Mouse (Mus musculus) heart, embryonic 14.5 days (tissue): ENCODE measurements around the gene Dock9. TPM values are rescaled to one million over a fixed set of nuclear protein-coding genes. Genes with fewer than 3 reads are reported as not detected.

ENCODE experiments used
- ATAC-seq: fragments of 200-750 bp; cut with Nextera tagmentation; 2 replicates; pipeline ENCODE4 v1.8.0; 2017; ENCODE audit warnings: low read depth, moderate TSS enrichment; ENCODE audit not compliant: insufficient number of reproducible peaks, insufficient read depth, low FRiP score
- H3K27ac ChIP-seq, 2 experiments: fragments of 200-500 bp in 1 of 2; fragments of 300-500 bp in 1 of 2; sonication (generic) in 1 of 2; replicated peaks in 1 of 2; 2 replicates each; pipeline ENCODE4 v1.5.1; 2012 to 2014; ENCODE audit warnings: low read depth in 2 of 2, low read length in 2 of 2, control low read depth in 1 of 2, mild to moderate bottlenecking in 1 of 2, mixed read lengths in 1 of 2; ENCODE audit not compliant: control insufficient read depth in 1 of 2, insufficient read depth in 1 of 2
- H3K27me3 ChIP-seq: fragments of 300-500 bp; sonication (generic); 2 replicates; pipeline ENCODE4 v1.6.1; 2014; ENCODE audit warnings: mild to moderate bottlenecking, low read length, control low read depth; ENCODE audit not compliant: control insufficient read depth, insufficient read depth
- H3K36me3 ChIP-seq: fragments of 300-500 bp; sonication (generic); 2 replicates; pipeline ENCODE4 v1.6.1; 2014; ENCODE audit warnings: mild to moderate bottlenecking, control low read depth, low read length, mixed read lengths; ENCODE audit not compliant: control insufficient read depth, insufficient read depth
- H3K4me1 ChIP-seq, 2 experiments: fragments of 200-500 bp in 1 of 2; fragments of 300-500 bp in 1 of 2; sonication (generic) in 1 of 2; 2 replicates each; pipeline ENCODE4 v1.6.1; 2012 to 2014; ENCODE audit warnings: low read length in 2 of 2, control low read depth in 1 of 2, mixed read lengths in 1 of 2; ENCODE audit not compliant: control insufficient read depth in 2 of 2, insufficient read depth in 2 of 2
- H3K4me2 ChIP-seq: fragments of 300-500 bp; sonication (generic); 2 replicates; pipeline ENCODE4 v1.6.1; 2014; ENCODE audit warnings: mild to moderate bottlenecking, low read length
- H3K4me3 ChIP-seq, 2 experiments: fragments of 200-500 bp in 1 of 2; fragments of 300-500 bp in 1 of 2; sonication (generic) in 1 of 2; 2 replicates each; pipeline ENCODE4 v1.5.1; 2012 to 2014; ENCODE audit warnings: low read length in 2 of 2, mild to moderate bottlenecking in 2 of 2, control low read depth in 1 of 2, low read depth in 1 of 2, moderate library complexity in 1 of 2; ENCODE audit not compliant: control insufficient read depth in 1 of 2, insufficient read depth in 1 of 2
- H3K9ac ChIP-seq: fragments of 300-500 bp; sonication (generic); 2 replicates; pipeline ENCODE4 v1.6.1; 2014; ENCODE audit warnings: mild to moderate bottlenecking, low read length
- H3K9me3 ChIP-seq: fragments of 300-500 bp; sonication (generic); 2 replicates; pipeline ENCODE4 v1.6.1; 2016; ENCODE audit warnings: low read length, control low read depth; ENCODE audit not compliant: control insufficient read depth
- WGBS: fragments of 180-500 bp; shearing (Covaris S2); extraction: QIAGEN DNeasy Blood & Tissue Kit; methylation state at CpG from one replicate; pipeline ENCODE4 v1.1.7; 2014; 5-methylcytosine and 5-hydroxymethylcytosine counted together
- polyA plus RNA-seq: library from polyadenylated mRNA; unstranded; fragments of >200 nt; fragmentation: Nextera tagmentation; extraction: Ambion mirVana; gene quantifications from 2 replicates; pipeline ENCODE4 v1.2.1, GENCODE M21; 2014

The Dock9 gene
- polyA plus RNA-seq, 1 experiment from 2014 or later, result 8.4 TPM

- H3K36me3 ChIP-seq, result no peaks in the 10 kb centered on the region
These were observed 6.5 kb downstream of the Dock9 start for GRCm38 (mm10) chr14:121791112-121791511.

GRCm38 (mm10) chr14:121789273-121789672 lies 8.4 kb downstream of the Dock9 start:
- no peak overlapping the region for H3K4me3 ChIP-seq
- no peaks in the 10 kb centered on the region for H3K36me3 ChIP-seq
- no peak overlapping the region for H3K4me2 ChIP-seq
- H3K4me1 ChIP-seq, result no peaks in the 10 kb centered on the region
- ATAC-seq, result no peak
- no peaks in the 10 kb centered on the region for H3K27me3 ChIP-seq
- 88% methylated on average over 3 of the region's 3 CpGs for WGBS
- no peak overlapping the region for H3K9ac ChIP-seq
- H3K9me3 ChIP-seq, result no peaks in the 10 kb centered on the region
- H3K27ac ChIP-seq, result no peak overlapping the region

More at GRCm38 (mm10) chr14:121791112-121791511, 6.5 kb downstream of the Dock9 start:
- 81% methylated on average over 7 of the region's 7 CpGs for WGBS
- Histone ChIP-seq H3K27ac (no peak overlapping the region), H3K4me2 (no peak overlapping the region), H3K4me1 (no peaks in the 10 kb centered on the region), H3K27me3 (no peaks in the 10 kb centered on the region; the same call in 1 of the 2 replicates), H3K4me3 (no peak overlapping the region), H3K9me3 (no peaks in the 10 kb centered on the region), H3K9ac (no peak overlapping the region)
- no peak for ATAC-seq

GRCm38 (mm10) chr14:121788451-121788850 lies 9.2 kb downstream of the Dock9 start:
- Histone ChIP-seq H3K9me3 (no peaks in the 10 kb centered on the region), H3K4me2 (no peak overlapping the region), H3K27me3 (no peaks in the 10 kb centered on the region), H3K4me3 (no peak overlapping the region), H3K9ac (no peak overlapping the region), H3K4me1 (no peaks in the 10 kb centered on the region), H3K36me3 (no peaks in the 10 kb centered on the region), H3K27ac (no peak overlapping the region)
- ATAC-seq, result no peak
- 81% methylated on average over 6 of the region's 6 CpGs for WGBS

- 91% methylated on average over 12 of the region's 12 CpGs for WGBS
These were observed 10.2 kb downstream of the Dock9 start for GRCm38 (mm10) chr14:121787430-121787829.

DNA sequence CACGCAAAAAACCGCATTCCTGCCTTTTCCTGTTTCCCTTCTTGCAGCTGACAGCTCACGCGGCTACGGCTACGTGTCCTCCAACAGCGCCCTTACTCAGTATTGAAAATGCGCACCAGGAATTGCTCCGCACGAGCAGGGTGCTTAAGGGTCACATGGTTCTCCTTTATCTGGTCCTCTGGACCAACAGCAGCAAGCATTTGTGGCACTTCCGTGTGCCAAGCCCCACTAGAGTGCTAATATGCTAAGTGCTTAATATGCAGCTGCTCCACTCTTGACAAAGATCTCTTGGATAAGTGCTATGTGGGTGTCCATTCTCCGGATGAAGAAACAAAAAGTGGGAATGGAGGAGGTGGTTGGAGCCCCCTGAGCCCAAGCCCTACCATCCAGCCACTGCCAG lies 10.7 kb downstream of the Dock9 start:
- no peaks in the 10 kb centered on the region for H3K36me3 ChIP-seq
- WGBS, result 74% methylated on average over 12 of the region's 12 CpGs
- no peak for ATAC-seq

More at GRCm38 (mm10) chr14:121787430-121787829, 10.2 kb downstream of the Dock9 start:
- Histone ChIP-seq H3K9me3 (no peaks in the 10 kb centered on the region), H3K36me3 (no peaks in the 10 kb centered on the region), H3K9ac (no peak overlapping the region), H3K27ac (no peak overlapping the region), H3K4me3 (no peak overlapping the region), H3K27me3 (no peaks in the 10 kb centered on the region), H3K4me1 (no peaks in the 10 kb centered on the region), H3K4me2 (no peak overlapping the region)
- ATAC-seq, result no peak

GRCm38 (mm10) chr14:121785394-121785793 lies 12.2 kb downstream of the Dock9 start:
- no peak overlapping the region for H3K9ac ChIP-seq
- WGBS, result 51% methylated on average over 1 of the region's 1 CpGs
- H3K4me1 ChIP-seq, result peaks cover 0 to 2% of the 10 kb centered on the region in 2 experiments; a peak in 2 of 4 replicates
- ATAC-seq, result no peak
- H3K36me3 ChIP-seq, result no peaks in the 10 kb centered on the region
- H3K9me3 ChIP-seq, result no peaks in the 10 kb centered on the region
- no peaks in the 10 kb centered on the region for H3K27me3 ChIP-seq
- no peak overlapping the region for H3K4me2 ChIP-seq
- no peak overlapping the region for H3K27ac ChIP-seq
- no peak overlapping the region for H3K4me3 ChIP-seq

More for the DNA sequence above, 10.7 kb downstream of the Dock9 start:
- H3K27ac ChIP-seq, result no peak overlapping the region
- no peaks in the 10 kb centered on the region for H3K4me1 ChIP-seq
- H3K27me3 ChIP-seq, result no peaks in the 10 kb centered on the region
- no peak overlapping the region for H3K9ac ChIP-seq
- H3K4me2 ChIP-seq, result no peak overlapping the region
- H3K9me3 ChIP-seq, result no peaks in the 10 kb centered on the region
- no peak overlapping the region for H3K4me3 ChIP-seq

- no peaks in the 10 kb centered on the region for H3K36me3 ChIP-seq
- 52% methylated on average over 12 of the region's 12 CpGs for WGBS
- no peaks in the 10 kb centered on the region for H3K9me3 ChIP-seq
- H3K4me3 ChIP-seq, result no peak overlapping the region
- H3K27ac ChIP-seq, result peak overlapping the region; percentile 82 to 86
- peaks cover 2 to 3% of the 10 kb centered on the region in 2 experiments; a peak in 2 of 4 replicates for H3K4me1 ChIP-seq
- H3K27me3 ChIP-seq, result no peaks in the 10 kb centered on the region
- H3K4me2 ChIP-seq, result no peak overlapping the region
- no peak overlapping the region for H3K9ac ChIP-seq
- peak; percentile 84 for ATAC-seq
These were observed 16.6 kb downstream of the Dock9 start for GRCm38 (mm10) chr14:121780942-121781531.
